Mouse (Mus musculus) limb, embryonic 10.5 days (tissue): ENCODE measurements around the gene Ypel2. TPM values are rescaled to one million over a fixed set of nuclear protein-coding genes. Genes with fewer than 3 reads are reported as not detected.
A peak's percentile ranks its signal among the peaks of the same experiment; 100 is the strongest.

Experiments
- DNase-seq: peaks from one replicate; pipeline ENCODE4 v3.0.0-alpha.2; 2017; ENCODE audit warnings: low spot score
- H3K27ac ChIP-seq: fragments of 300-500 bp; sonication (generic); 2 replicates; pipeline ENCODE4 v1.5.1; 2016; ENCODE audit warnings: mild to moderate bottlenecking
- H3K27me3 ChIP-seq: fragments of 300-500 bp; sonication (generic); 2 replicates; pipeline ENCODE4 v1.6.1; 2016; ENCODE audit warnings: low read depth, mild to moderate bottlenecking; ENCODE audit not compliant: poor library complexity, severe bottlenecking
- H3K36me3 ChIP-seq: fragments of 300-500 bp; sonication (generic); 2 replicates; pipeline ENCODE4 v1.6.1; 2016; ENCODE audit warnings: mild to moderate bottlenecking, moderate library complexity
- H3K4me1 ChIP-seq: fragments of 300-500 bp; sonication (generic); 2 replicates; pipeline ENCODE4 v1.6.1; 2016
- H3K4me3 ChIP-seq: fragments of 300-500 bp; sonication (generic); 2 replicates; pipeline ENCODE4 v1.5.1; 2016; ENCODE audit warnings: mild to moderate bottlenecking, moderate library complexity
- H3K9me3 ChIP-seq: fragments of 300-500 bp; sonication (generic); replicated peaks from 2 replicates; pipeline ENCODE4 v1.6.1; 2016; ENCODE audit warnings: mild to moderate bottlenecking
- WGBS: fragments of 180-500 bp; shearing (Covaris S2); methylation state at CpG from one replicate; pipeline ENCODE4 v1.1.7; 2016; 5-methylcytosine and 5-hydroxymethylcytosine counted together
- polyA plus RNA-seq: library from polyadenylated mRNA; unstranded; fragments of >200 nt; fragmentation: Nextera tagmentation; extraction: Ambion mirVana; gene quantifications from 2 replicates; pipeline ENCODE4 v1.2.1, GENCODE M21; 2016

Gene Ypel2
- polyA plus RNA-seq, 1 experiment from 2014 or later = 5.5 TPM

GRCm38 (mm10) chr11:86966696-86967095, 26.8 kb downstream of the Ypel2 start:
- Histone ChIP-seq H3K9me3 (no peaks in the 10 kb centered on the region), H3K4me1 (peaks cover 39% of the 10 kb centered on the region), H3K4me3 (no peak overlapping the region), H3K27me3 (no peaks in the 10 kb centered on the region), H3K36me3 (peaks cover 6% of the 10 kb centered on the region), H3K27ac (no peak overlapping the region; the same call in 1 of the 2 replicates)
- WGBS = 84% methylated on average over 3 of the region's 3 CpGs
- no peak for DNase-seq

- Histone ChIP-seq H3K4me1 (peaks cover 40% of the 10 kb centered on the region), H3K27ac (no peak overlapping the region), H3K4me3 (no peak overlapping the region), H3K9me3 (no peaks in the 10 kb centered on the region), H3K36me3 (peaks cover 3% of the 10 kb centered on the region; the same call in 1 of the 2 replicates), H3K27me3 (no peaks in the 10 kb centered on the region)
- 95% methylated on average over 5 of the region's 5 CpGs for WGBS
- DNase-seq = no peak
Measured at GRCm38 (mm10) chr11:86965079-86965478, 28.4 kb downstream of the Ypel2 start.

DNA sequence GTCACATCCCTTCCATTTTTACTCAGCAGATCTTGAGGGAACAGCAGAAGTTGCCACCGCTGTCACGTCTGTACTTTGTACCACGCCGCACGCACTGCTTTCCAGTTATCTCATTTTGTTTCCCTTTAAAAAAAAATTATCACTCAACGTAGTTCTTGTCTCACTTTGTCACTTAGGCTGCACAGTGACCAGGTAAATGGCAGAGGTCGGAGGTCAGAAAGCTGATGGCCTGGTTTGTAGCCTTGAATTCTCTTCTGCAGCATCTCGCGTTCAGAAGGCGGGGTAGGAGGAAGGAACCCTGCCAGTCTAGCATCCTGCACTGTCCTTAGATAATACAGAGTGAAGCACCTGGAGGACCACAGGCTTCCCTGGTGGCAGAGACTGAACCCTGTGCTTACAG, 29.8 kb downstream of the Ypel2 start:
- Histone ChIP-seq H3K4me3 (no peak overlapping the region), H3K9me3 (no peaks in the 10 kb centered on the region), H3K4me1 (peaks cover 40% of the 10 kb centered on the region), H3K36me3 (peaks cover 3% of the 10 kb centered on the region; the same call in 1 of the 2 replicates), H3K27me3 (no peaks in the 10 kb centered on the region), H3K27ac (no peak overlapping the region)
- 90% methylated on average over 10 of the region's 10 CpGs for WGBS
- no peak for DNase-seq

DNA sequence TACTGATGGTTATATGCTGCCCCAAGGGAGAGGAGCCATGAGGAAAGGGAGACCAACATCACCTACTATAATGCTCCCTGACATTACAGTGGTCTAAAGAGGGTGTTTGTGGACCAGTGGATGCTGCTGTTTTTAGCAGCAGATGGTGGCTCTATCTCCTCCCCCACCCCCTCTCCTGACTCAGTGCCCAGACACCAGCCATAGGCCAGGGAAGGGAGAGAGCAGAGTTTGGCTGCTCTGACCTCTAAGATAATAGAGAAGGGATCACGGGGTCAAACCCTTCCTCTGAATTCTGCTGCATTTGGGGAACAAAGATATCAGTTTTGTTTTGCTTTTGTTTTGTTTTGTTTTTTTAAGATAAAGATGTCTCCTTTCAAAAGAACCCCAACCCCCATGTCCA, 30.5 kb downstream of the Ypel2 start:
- WGBS = 71% methylated on average over 1 of the region's 1 CpGs
- no peak overlapping the region for H3K27ac ChIP-seq

GRCm38 (mm10) chr11:86962362-86962761, 31.1 kb downstream of the Ypel2 start:
- no peak for DNase-seq
- H3K4me1 ChIP-seq = peaks cover 44% of the 10 kb centered on the region
- peaks cover 3% of the 10 kb centered on the region; the same call in 1 of the 2 replicates for H3K36me3 ChIP-seq

More for the DNA sequence above, 30.5 kb downstream of the Ypel2 start:
- Histone ChIP-seq H3K27me3 (no peaks in the 10 kb centered on the region), H3K4me1 (peaks cover 40% of the 10 kb centered on the region), H3K4me3 (no peak overlapping the region), H3K36me3 (peaks cover 3% of the 10 kb centered on the region; the same call in 1 of the 2 replicates), H3K9me3 (no peaks in the 10 kb centered on the region)
- no peak for DNase-seq

GRCm38 (mm10) chr11:86961510-86962303, 31.8 kb downstream of the Ypel2 start:
- WGBS = 81% methylated on average over 11 of the region's 11 CpGs
- peak overlapping the region; percentile 32 for H3K27ac ChIP-seq

More at GRCm38 (mm10) chr11:86962362-86962761, 31.1 kb downstream of the Ypel2 start:
- Histone ChIP-seq H3K9me3 (no peaks in the 10 kb centered on the region), H3K27ac (peak overlapping the region; percentile 32; the same call in 1 of the 2 replicates), H3K27me3 (no peaks in the 10 kb centered on the region), H3K4me3 (no peak overlapping the region)
- WGBS = 76% methylated on average over 2 of the region's 2 CpGs

DNA sequence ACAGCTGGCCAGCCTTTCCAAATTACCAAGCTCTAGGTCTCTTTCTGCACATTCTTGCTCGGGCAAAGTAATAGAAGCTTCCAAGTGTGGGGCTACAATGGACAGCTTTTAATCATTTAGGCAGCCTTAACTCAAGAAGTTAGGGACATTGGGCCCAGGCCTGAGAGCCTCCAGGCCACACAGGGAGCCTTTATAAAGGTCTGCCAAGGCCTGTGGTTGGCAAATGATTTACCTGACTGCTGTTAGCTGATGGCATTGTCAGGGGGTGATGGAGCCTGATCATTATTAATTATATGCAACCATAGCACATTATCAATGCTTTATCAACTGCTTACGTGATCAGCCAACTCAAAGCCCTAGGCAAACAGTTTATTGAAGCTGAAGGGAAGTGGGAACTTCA, 33.2 kb downstream of the Ypel2 start:
- Histone ChIP-seq H3K9me3 (no peaks in the 10 kb centered on the region), H3K27me3 (no peaks in the 10 kb centered on the region), H3K36me3 (no peaks in the 10 kb centered on the region; the same call in 1 of the 2 replicates), H3K27ac (peak overlapping the region; percentile 83), H3K4me3 (no peak overlapping the region), H3K4me1 (peaks cover 62% of the 10 kb centered on the region)
- 71% methylated on average over 2 of the region's 2 CpGs for WGBS
- no peak for DNase-seq

More at GRCm38 (mm10) chr11:86961510-86962303, 31.8 kb downstream of the Ypel2 start:
- H3K27me3 ChIP-seq = no peaks in the 10 kb centered on the region
- no peak overlapping the region for H3K4me3 ChIP-seq
- DNase-seq = no peak
- H3K9me3 ChIP-seq = no peaks in the 10 kb centered on the region
- peaks cover 51% of the 10 kb centered on the region for H3K4me1 ChIP-seq
- peaks cover 3% of the 10 kb centered on the region; the same call in 1 of the 2 replicates for H3K36me3 ChIP-seq

DNA sequence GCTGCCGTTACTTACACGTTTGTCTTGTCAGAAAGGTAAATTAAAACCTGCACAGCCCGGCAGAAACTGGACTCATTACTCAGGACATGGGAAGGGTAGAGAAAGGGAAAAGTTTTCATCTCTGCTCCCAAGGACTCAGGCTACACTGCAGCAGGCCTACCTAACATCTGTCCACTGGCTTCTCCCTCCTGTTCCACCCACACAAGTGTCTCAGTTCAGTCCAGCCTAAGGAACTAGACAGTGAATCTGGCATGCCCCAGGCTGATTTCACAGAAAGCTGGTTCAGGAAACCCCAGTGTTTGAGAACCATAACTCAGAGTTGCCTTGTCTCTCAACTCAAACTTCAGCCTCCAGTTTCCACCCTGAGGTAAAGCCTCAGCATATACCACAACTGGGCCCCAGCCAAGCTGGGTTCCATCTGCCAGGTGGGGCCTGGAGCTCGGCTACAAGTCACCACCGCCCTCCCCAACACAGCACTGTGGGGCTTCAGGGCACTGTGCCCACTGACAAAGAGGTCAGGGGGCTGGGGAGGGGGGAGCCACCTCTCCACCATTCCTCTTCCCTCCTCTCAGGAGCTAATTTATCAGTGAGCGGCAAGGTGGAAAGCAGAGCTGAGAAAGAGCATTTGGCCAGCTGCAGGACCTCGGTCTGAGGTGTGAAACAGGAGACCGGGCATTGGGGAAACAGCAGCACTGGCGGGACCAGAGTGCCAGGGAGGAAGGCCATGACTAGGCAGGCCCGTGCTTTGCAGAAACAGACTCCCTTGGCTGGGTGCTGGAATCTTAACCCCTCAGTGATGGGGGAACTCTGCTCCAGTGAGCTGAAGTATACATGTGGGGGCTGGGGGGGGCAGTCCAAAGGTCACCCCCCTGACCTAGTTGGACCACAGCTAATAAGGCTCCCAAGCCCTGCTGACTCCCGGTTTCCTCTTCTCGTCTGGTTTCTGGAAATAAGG, 34.5 kb downstream of the Ypel2 start:
- Histone ChIP-seq H3K27me3 (no peaks in the 10 kb centered on the region), H3K36me3 (no peaks in the 10 kb centered on the region; the same call in 1 of the 2 replicates), H3K9me3 (no peaks in the 10 kb centered on the region), H3K27ac (peak overlapping the region; percentile 83), H3K4me1 (peaks cover 68% of the 10 kb centered on the region), H3K4me3 (no peak overlapping the region)
- peak; percentile 46 for DNase-seq
- WGBS = 28% methylated on average over 12 of the region's 12 CpGs

- no peaks in the 10 kb centered on the region for H3K27me3 ChIP-seq
- peaks cover 65% of the 10 kb centered on the region for H3K4me1 ChIP-seq
- no peak overlapping the region for H3K4me3 ChIP-seq
- 43% methylated on average over 6 of the region's 6 CpGs for WGBS
- no peaks in the 10 kb centered on the region for H3K9me3 ChIP-seq
- peak overlapping the region; percentile 83 for H3K27ac ChIP-seq
- no peaks in the 10 kb centered on the region for H3K36me3 ChIP-seq
- DNase-seq = no peak
Measured at GRCm38 (mm10) chr11:86958182-86958581, 35.3 kb downstream of the Ypel2 start.

- Histone ChIP-seq H3K4me3 (no peak overlapping the region), H3K4me1 (peaks cover 74% of the 10 kb centered on the region), H3K36me3 (no peaks in the 10 kb centered on the region), H3K27me3 (no peaks in the 10 kb centered on the region), H3K9me3 (no peaks in the 10 kb centered on the region), H3K27ac (no peak overlapping the region)
- no peak for DNase-seq
- WGBS = 68% methylated on average over 2 of the region's 2 CpGs
Measured at GRCm38 (mm10) chr11:86956363-86956762, 37.1 kb downstream of the Ypel2 start.

DNA sequence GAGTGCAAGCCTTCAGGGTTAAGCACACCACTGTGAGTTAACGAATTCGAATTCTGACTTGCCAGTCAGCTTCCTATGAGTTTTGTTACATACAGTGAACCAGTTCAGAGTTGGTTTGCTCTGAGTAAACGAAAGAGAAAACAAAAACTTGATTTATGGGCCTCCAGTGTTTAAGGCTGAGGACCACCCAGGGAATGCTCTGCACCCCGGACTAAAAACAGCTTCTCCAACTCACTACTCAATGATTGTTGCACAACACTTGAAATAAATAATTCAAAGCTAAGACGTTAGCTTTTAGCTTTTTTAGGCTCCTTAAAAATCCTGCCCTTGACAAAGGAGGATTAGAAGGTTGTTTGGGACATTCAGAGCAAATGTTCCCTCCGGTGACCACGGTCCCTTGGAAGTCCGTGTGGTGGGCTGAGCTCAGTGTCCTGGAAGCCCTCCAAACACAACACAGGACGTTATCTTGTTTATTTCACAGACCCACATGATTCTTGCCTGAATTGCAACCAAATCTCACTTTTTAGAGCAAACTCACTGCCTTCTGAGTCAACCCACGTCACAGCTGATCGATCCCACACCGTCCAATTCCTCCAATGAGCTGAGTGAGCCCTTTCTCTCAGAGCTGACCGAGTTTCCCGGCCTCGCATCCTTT, 38.8 kb downstream of the Ypel2 start:
- Histone ChIP-seq H3K4me1 (peaks cover 66% of the 10 kb centered on the region), H3K4me3 (no peak overlapping the region), H3K27me3 (no peaks in the 10 kb centered on the region), H3K9me3 (no peaks in the 10 kb centered on the region), H3K27ac (no peak overlapping the region; the same call in 1 of the 2 replicates), H3K36me3 (no peaks in the 10 kb centered on the region)
- DNase-seq = no peak
- 81% methylated on average over 15 of the region's 15 CpGs for WGBS

DNA sequence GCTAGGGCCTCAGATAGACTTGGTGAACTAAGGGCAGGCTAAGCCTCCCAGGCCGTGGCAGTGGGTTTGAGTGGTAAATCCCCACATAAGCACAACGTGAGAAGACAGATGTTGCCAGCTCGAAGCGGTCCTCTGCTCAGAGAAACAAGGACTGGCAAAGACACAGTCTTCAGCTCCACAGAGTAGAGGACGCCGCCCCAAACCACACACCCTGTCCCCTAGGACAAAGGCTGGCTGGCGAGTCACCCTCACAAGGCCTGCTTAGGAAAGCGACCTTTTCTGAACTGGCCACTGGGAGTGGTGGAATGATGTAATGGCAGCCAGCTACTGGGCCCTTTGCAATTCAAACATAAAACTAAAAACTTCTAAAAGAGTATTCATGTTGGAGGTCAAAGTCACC, 40.4 kb downstream of the Ypel2 start:
- no peak overlapping the region for H3K27ac ChIP-seq
- no peak overlapping the region for H3K4me3 ChIP-seq
- DNase-seq = no peak
- peaks cover 50% of the 10 kb centered on the region for H3K4me1 ChIP-seq
- H3K36me3 ChIP-seq = no peaks in the 10 kb centered on the region
- H3K9me3 ChIP-seq = no peaks in the 10 kb centered on the region
- WGBS = 84% methylated on average over 8 of the region's 8 CpGs
- no peaks in the 10 kb centered on the region for H3K27me3 ChIP-seq
